Mouse (Mus musculus) lung, adult 18-20 months (tissue): ENCODE data around the gene Cep164.
"Not testable (repeated sequence)": the region's sequence is repeated elsewhere in the genome, so short reads cannot be mapped to it uniquely, and the experiment has no call there.

Source experiments
- DNase-seq, 2 experiments: peaks; one replicate each; pipeline ENCODE4 v3.0.0; 2022; ENCODE audit warnings: mixed read lengths in 2 of 2

The Cep164 gene

GRCm38 (mm10) chr9:45783249-45784069 is 45.0 kb downstream of the Cep164 start:
- no peak for DNase-seq

GRCm38 (mm10) chr9:45779201-45779600 is 49.3 kb downstream of the Cep164 start:
- no peak for DNase-seq

- not testable (repeated sequence) for DNase-seq
These were observed 52.3 kb downstream of the Cep164 start for GRCm38 (mm10) chr9:45776176-45776575.

DNA sequence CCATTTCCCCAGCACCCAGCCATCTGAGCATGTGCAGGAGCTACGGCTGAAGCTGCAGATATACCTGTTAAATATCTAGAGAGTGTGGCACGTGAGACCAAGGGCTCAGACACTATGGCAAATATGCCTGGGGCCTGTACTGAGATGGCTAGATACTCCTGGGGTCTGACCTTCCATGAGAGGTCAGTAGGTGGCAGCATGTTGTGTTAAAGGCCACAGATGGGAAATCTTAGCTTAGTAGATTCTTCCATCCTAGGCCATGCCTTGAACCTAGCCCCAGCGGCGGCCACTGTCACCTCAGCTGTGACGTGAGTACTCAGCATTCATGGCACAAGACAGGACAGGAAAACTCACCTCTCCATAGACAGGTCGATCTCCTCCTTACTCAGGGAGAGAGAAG is 54.4 kb downstream of the Cep164 start:
- no peak for DNase-seq

DNA sequence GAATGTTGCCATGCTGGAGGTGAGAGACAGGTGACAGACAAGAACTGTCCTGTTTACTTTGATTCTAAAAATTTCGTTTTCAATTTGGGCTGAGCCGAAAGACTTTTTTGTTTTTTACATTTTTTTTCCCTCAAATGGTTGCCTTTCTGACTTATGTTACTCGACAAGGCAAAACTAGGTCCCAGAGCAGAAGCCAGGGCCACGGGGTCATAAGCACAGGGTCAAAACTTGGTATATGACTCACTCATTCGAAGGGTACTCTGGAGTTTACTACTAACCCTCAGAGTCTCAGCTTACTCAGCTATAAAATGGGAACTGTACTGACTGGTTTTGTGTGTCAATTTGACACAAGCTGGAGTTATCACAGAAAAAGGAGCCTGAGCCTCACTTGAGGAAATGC is 58.9 kb downstream of the Cep164 start:
- DNase-seq, result no peak

DNA sequence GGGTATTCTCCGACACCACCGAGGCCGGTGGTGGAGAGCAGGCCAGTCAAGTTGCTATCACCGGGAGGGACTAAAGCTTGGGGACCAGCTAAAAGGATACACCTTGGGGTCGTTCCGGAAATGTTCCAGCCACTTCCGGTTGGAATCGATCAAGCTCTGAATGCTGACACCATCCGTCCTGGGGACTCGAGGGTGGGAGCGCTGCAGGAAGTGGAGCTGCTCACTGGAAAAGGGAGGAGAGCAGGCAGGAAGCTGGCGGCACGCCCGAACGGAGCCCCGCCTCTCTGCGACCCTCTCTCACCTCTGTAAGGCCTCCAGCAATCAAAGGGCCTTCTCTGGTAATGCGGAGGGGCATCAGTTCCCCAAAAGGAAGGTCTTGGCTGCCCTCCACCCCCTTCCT is 60.1 kb downstream of the Cep164 start:
- no peak for DNase-seq

DNA sequence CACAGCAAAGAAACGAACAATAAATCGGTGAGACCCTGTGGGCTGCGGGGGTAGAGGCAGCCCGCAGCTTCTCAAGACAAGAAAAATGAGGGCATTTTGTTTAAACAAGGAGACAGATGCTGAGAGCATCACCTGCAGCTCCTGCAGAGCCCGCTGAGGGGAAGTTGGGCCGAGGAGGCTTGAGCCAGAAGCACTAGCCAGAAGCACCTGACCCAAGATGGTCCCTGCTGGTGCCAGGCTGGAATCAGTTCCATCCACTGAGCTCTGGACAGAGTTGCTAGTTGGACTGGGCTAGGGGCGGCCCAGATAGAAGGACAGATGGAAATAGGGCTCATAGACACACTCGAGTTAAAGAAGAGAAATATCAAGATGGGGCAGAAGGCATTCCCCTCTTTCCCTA is 61.3 kb downstream of the Cep164 start:
- DNase-seq, result no peak

- DNase-seq, result no peak
These were observed 62.3 kb downstream of the Cep164 start for GRCm38 (mm10) chr9:45766195-45766594.

- DNase-seq, result peak; percentile 38 to 42
These were observed 73.9 kb downstream of the Cep164 start for GRCm38 (mm10) chr9:45754452-45755091.

DNA sequence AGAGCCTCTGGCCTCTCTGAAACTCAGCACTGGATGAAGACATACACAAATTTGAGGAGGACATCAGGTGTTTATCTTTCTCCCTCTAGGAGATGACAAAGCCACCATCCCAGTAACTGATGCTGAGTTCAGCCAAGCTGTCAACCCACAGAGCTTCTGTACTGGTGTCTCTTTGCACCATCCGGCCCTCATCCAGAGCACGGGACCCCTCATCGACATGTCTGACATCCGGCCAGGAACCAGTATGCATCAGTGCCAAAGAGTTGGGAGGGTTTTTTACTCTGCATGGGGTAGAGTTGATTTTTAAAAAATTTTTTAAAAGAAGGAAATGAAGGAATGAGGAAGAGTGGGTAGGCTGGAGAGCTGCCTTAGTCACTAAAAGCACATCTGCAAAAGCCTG is 78.6 kb downstream of the Cep164 start:
- no peak for DNase-seq

DNA sequence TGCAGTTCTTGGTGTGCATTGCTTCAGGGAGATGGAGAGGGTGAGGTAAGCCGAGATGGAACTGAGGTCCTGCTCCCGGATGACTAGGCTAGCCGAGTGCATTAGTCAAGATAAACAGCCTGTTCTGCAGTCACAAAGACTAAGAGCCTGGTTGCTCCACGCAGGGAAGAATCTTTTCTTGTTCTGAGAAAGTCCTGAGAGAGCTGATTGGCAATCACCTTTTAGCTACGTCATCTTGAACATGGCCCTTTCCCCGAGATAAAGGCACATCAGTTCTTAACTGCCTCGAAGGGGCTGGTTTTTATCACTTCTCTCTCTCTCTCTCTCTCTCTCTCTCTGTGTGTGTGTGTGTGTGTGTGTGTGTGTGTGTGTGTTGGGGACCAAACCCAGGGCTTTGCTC is 83.0 kb downstream of the Cep164 start:
- no peak for DNase-seq

DNA sequence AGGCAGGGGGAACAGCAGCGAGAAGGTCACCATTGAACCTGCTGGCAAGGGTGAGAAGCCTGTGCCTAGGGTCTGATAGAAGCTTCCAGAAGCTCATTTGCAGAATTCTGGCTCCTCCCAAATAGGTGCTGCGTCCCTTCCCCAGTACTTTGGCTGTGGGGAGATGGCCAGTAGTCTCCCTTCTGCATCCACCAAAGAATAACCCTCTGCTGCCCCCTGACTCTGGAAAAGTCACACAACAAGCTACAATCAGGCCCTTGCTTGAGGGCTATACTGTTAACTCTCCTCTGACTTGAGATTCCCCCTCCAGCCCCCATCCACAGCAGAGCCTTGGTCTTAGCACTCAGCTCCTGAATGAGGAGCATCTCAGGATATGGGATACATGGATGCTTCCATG is 87.9 kb downstream of the Cep164 start:
- no peak for DNase-seq

DNA sequence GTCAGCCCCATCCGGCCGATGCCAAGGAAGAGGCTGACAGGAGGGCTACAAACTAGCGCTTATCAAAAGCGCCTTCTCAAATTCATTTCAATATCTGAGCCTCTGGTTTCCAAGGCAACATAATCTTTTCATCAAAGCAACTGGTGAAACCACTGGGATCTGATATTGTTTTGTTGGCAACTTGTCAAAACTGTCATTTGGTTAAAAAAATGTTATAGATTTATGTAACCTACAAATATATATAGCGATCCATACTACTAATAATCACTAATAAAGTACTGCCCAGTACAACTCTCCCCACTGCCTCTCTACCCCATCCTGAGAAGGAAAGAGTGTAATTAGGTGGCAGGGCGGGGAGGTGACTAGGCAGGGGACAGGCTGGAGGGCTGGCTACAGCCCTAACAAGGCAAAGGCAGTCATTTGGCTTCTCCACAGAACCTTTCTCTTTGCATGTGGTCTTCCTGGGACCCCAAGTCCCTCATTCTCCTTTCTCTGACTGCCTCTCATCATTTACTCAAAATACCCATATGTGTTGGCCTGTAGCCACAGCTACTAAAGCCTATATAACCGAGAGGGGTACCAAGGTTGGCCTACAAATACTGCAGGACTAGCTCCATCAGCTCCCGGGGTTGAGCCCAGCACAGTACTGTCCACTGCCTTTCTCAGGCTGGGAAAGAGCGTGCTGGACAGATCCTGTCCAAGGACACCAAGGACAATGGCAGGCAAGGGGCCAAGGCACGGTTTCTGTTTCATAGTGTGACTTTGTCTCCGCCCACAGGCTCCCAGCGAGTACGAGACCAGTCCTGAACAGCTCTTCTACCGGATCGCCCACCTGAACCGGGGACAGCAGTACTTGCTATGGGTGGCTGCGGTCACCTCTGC is 88.5 kb downstream of the Cep164 start:
- peak in 1 of 2 experiments; percentile 7 for DNase-seq

DNA sequence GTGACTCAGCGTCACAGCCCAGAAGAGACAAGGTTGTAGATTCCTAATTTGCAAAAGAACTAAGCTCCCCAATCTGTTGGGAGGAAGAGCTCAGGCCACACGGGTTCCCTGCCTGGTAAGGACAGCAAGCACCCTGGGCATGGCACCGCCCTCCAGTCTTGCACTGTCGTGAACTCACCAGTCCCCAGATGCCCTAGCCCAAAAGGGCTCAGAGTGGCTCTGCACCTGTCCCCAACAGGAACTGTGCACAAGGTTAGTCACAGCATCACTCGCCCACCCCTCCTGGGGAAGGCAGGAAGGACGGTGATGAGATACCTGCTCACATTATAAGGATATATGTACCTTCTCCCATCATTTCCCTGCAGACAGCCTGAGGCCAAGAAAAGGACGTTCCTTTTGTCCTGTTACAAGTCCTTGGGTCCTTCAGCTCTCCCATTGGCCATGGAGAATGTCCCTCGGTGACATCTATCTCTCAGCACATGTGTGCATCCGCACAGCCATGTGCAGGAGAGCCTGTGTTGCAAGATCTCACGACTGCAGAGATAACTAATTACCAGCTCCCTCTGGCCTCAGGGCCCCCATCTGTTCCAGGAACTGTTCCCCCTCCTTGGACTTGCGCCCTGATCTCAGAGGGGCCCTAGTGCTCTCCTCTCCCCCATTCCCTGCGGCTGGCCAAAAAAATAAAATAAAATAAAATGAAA is 89.3 kb downstream of the Cep164 start:
- DNase-seq, result no peak

DNA sequence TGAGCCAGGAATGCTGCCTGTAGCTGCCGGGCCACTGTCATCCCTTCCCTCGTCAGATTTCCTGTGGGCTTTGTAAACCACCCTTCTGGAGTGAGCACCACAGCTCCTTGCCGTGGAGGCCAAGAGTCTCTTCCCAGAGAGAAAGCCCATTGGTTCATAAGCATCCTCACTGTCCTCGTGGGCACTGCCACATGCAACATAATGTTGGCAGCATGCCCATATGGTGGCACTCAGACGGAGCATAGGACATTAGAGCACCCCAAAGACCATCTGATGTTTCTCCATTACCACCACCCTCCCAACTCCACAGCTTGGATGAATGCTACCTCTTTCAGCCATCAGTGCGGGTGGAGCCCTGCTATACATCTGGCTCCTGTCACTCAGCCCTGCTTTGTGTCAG is 95.2 kb downstream of the Cep164 start:
- DNase-seq, result no peak

GRCm38 (mm10) chr9:45731851-45732250 is 96.6 kb downstream of the Cep164 start:
- no peak for DNase-seq

GRCm38 (mm10) chr9:45719997-45720396 is 108.5 kb downstream of the Cep164 start:
- no peak for DNase-seq
